Mouse (Mus musculus): ENCODE data around the gene Sorl1.
A peak's percentile ranks its signal among the peaks of the same experiment; 100 is the strongest.

Gene Sorl1

GRCm38 (mm10) chr9:41968673-41969460 is 155.2 kb downstream of the Sorl1 start:
- no peak for DNase-seq (ENCODE audit: extremely low spot score, low read depth, low spot score)

DNA sequence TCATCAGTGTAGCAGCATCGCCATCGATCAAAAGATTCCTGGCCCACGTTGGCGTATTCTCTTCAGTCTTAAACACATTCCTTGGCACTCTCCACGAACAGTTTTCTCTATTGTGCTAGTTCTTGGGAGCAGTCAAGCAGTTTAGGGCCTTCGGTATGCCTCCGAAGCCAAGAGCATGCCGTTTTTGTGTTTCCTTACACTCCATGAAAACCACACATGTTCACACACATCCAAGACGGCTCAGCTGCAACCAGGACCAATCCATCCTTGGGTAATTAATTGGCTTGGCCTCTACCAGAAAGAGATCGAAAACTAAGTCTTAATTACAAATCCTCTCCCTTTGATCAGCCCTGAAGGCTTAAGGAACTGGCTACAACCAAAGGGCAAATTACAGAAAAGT is 162.8 kb downstream of the Sorl1 start:
- DNase-seq (ENCODE audit: extremely low spot score, low read depth, low spot score), result no peak

- no peak for DNase-seq (ENCODE audit: extremely low spot score, low read depth, low spot score)
These were observed 165.8 kb downstream of the Sorl1 start for GRCm38 (mm10) chr9:41958282-41958681.

GRCm38 (mm10) chr9:41953486-41953885 is 170.6 kb downstream of the Sorl1 start:
- DNase-seq (ENCODE audit: extremely low spot score, low read depth, low spot score), result no peak

DNA sequence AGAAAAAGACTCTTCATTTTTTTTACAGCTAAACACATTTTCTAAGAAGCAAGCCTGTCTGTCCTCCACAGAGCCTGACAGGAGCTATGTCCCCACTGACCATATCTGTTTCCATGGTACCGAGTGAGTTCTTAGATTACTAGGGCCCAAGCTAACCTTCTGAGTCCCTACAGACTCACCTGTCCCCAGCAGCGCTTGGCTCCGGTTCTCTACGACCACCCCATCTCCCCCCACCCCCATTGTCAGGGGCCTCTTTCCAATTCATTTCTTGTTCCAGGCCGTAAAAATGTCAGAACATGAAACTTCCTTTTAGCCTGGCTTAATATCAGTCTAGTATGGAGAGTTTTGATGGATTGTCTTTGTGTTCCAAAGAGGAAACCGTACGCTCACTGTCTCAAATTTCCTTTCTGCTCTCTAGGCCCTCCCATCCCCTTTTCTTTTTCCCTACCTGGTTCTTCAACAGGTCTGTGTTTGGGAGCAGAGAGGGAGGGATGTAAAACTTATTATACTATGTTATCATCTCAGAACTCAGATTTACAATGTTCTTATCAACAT is 171.4 kb downstream of the Sorl1 start:
- DNase-seq (ENCODE audit: extremely low spot score, low read depth, low spot score), result no peak

DNA sequence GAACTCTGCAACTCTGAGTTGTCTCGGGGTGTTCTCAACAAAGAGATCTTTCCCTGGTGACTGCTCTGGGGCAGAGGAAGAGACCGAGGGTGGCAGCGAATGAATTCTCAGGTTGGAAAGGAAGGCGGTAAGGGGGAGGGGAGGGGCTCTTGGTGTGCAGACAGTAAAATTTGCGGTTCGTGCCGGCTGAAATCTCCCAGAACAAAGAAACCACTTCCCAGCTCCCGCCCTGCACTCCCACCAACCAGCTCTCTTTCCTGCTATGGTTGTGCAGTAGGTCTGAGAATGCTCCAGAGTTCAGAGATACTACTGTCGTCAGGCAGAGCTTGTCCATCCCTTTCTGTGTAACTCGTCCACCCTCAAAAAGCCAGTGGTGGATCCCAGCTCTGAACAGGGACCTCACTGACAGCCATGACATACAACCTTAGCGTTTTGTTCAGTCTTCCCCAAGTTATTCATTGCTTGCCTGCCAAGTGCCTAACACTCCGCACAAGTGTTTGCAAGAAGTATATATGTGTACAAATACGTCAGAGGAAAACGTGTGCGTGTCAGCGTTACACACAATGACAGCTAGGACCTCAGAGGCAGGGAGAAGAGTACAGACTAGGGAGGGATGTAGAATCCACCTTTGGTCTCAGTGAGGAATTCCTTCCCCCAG is 172.5 kb downstream of the Sorl1 start:
- DNase-seq (ENCODE audit: extremely low spot score, low read depth, low spot score), result no peak

DNA sequence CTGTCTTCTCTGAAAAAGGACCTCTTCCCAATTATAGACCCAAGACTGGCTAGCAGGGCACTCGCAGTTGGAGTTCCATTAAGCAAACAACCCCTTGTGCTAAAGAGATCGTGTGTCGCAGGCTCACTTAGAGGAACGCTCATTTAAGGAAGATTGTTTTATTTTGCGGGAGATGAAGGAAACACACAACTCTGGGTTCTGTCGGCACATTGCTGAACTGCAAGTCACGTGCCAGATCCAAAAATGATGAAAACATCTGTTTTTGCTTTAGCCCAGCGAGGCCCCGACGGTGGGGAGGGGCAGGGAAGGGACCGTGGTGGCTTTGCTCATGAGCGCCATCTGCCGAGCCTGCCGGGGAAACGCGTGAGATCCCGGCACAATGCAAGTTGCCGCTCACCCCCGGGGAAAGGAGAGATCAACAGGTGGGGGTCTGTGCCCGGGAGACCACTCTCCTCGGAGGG is 173.1 kb downstream of the Sorl1 start:
- DNase-seq (ENCODE audit: extremely low spot score, low read depth, low spot score), result peak; percentile 87

DNA sequence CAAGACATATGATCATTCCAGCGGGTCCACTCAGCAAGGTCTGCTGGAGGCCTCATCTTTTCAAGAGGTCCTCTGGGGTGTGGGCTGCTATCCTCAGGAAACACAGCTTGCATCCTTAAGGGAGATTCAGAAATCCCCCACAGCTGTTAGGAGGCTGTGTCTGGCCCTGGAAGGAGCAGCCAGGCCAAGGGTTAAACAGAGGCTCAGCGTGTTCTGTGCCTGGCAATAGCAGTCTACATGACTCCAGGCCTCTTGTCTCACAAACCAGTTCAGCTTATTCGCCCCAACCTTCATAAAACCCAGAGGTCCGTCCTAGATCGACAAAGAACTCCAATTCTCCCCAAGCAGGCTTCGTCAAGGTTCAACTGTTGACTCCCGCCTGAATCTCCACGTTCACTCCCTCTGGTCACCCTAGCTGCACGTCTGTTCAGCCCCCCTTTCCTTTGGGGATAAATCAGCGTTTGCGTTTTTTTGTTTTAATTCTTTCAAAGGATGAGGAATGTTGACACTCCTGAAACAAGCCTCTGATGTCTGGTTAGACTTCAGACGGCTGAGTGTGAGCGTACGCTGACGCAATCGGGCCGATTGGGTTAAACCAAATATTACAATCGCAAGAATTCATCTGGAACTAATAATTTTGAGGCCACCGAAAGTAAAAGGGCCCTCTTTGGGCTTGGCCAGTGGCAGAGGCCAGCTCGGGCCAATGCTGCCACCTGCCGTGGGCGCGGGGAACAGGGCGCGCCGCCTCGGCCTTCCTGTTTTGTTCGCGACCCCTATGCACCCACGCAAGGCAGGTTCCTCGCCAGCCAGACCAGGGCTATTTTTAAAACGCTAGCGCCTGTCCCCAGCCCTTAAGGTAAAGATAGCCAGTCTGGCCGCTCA is 173.7 kb downstream of the Sorl1 start:
- peak; percentile 91 for DNase-seq (ENCODE audit: extremely low spot score, low read depth, low spot score)

DNA sequence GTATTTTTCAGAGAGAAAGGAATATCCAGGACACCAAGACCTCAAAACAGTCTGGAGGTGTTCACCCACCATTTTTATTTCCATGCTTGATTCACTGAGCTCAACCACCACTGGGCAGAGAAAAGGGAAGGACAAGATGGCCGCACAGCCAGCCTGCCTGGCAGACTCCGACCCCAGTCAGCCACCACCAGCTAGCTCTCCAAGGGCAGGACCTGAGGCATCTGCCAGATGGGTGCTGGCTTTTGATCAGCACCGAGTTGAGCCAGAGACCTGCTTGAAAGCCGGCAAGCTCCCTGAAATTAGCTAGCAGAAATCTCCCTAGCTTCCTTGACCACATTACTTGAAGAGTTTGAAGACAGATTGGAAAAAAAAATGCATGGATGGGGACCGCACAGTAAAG is 174.6 kb downstream of the Sorl1 start:
- no peak for DNase-seq (ENCODE audit: extremely low spot score, low read depth, low spot score)

DNA sequence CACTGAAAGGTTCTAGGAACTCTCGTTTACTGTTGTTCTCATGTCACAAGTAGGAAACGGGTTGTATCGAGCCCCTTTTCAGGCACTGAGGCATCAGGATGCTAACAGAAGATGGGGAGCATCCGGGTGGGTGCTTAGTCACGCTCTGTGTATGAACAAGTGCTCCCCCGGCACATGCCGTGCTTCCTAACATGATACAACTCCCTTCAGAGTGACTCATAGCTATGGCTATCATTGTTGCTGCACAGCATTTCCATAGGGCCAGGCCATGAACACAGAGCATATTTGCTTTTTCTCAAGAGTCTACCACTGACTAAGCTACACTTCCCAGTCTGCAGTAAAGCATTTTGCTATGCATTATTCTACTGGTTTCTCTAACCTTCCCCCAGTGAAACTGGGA is 179.1 kb downstream of the Sorl1 start:
- no peak for DNase-seq (ENCODE audit: extremely low spot score, low read depth, low spot score)

GRCm38 (mm10) chr9:41942970-41943635 is 181.0 kb downstream of the Sorl1 start:
- no peak for DNase-seq (ENCODE audit: extremely low spot score, low read depth, low spot score)

GRCm38 (mm10) chr9:41940311-41940853 is 183.7 kb downstream of the Sorl1 start:
- no peak for DNase-seq (ENCODE audit: extremely low spot score, low read depth, low spot score)

DNA sequence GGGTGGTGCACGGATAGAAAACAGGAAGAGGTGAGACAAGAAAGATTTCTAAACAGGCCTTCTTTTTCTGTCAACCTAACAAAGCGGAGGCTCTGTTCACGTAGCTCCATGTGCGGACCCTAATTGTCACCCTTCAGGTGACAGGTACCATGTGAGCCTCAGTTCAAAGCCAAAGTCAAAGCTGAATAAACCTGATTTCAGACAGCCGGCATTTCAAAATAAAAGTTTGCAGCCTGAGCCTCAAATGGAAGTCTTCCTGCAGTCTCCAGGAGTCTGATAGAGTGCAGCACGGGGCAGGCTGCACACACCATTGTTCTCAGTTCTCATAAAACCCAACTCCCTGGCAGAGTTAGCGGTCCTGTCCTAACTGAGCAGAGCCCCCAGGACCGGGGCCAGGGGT is 185.6 kb downstream of the Sorl1 start:
- no peak for DNase-seq (ENCODE audit: extremely low spot score, low read depth, low spot score)

- no peak for DNase-seq (ENCODE audit: extremely low spot score, low read depth, low spot score)
These were observed 186.1 kb downstream of the Sorl1 start for GRCm38 (mm10) chr9:41937967-41938348.

GRCm38 (mm10) chr9:41937341-41937966 is 186.6 kb downstream of the Sorl1 start:
- no peak for DNase-seq (ENCODE audit: extremely low spot score, low read depth, low spot score)

DNA sequence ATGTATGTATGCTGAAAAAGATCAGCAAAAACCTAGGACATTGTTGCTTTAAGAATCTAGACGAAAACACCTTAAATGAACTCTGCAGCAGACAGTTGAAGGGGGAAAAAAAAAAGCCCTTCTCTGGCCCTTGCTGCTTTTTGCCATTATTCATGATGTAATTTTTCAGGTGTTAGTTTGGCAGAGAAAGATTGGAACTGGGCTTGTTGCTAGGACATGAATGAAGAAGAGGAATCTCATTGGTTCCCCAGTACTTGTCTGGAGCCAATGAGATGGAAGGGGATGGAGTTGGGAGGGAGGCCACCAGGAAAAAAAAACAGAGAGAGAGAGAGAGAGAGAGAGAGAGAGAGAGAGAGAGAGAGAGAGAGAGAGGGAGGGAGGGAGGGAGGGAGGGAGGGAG is 187.5 kb downstream of the Sorl1 start:
- DNase-seq (ENCODE audit: extremely low spot score, low read depth, low spot score), result no peak

GRCm38 (mm10) chr9:41935979-41936378 is 188.1 kb downstream of the Sorl1 start:
- no peak for DNase-seq (ENCODE audit: extremely low spot score, low read depth, low spot score)

DNA sequence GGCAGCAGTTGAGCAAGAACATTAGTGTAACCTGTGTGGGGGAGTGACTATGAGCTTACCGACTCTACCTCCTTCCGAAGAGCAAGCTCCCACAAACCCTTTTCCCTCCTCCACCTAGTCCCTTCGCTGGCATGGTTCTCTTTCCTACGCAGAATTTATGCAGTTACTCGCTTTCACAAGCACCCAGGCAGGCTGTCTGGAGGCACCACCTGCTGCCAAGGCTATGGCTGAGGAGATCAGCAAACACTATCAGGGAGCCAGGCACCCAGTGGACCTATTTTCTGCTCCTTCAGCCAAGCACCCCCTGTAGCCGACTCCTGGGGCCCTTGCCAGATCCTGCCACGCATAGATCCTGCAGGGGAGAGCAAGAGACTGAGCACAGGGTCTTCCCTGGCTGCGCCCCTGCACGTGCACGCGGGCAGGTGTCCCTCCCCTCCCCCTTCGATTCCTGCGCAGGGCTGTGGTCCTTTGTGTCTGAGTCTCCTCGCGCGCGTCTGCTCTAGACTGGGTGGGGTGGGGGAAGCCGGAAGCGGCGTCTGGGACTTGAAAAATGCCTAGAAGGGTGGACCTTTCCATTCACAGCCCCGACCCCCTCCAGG is 188.6 kb downstream of the Sorl1 start:
- DNase-seq (ENCODE audit: extremely low spot score, low read depth, low spot score), result no peak

GRCm38 (mm10) chr9:41934848-41935372 is 189.2 kb downstream of the Sorl1 start:
- no peak for DNase-seq (ENCODE audit: extremely low spot score, low read depth, low spot score)

All from hindlimb bud, embryonic 11.5 days (tissue).